Mouse (Mus musculus) liver, postnatal 0 days (tissue): ENCODE results near the gene S100a6.

Experiments used
- CTCF ChIP-seq: sonication (generic); IDR thresholded peaks from 2 replicates; pipeline ENCODE4 v1.5.1; 2016; ENCODE audit warnings: antibody characterized with exemption, low read depth
- EP300 ChIP-seq: IDR thresholded peaks from 2 replicates; pipeline ENCODE4 v1.6.1; 2016; ENCODE audit warnings: antibody characterized with exemption, low read depth, mild to moderate bottlenecking

- TF ChIP-seq CTCF (no peak), EP300 (no peak)
Measured at GRCm38 (mm10) chr3:90598212-90598611, 14.5 kb upstream of the S100a6 start.
